Mouse (Mus musculus) limb, embryonic 14.5 days (tissue): ENCODE data around the gene 1700008O03Rik. TPM values are rescaled to one million over a fixed set of nuclear protein-coding genes. Genes with fewer than 3 reads are reported as not detected.

Experiments
- ATAC-seq: fragments of 200-750 bp; cut with Nextera tagmentation; 2 replicates; pipeline ENCODE4 v1.8.0; 2017; ENCODE audit warnings: low read depth, moderate number of reproducible peaks, moderate TSS enrichment; ENCODE audit not compliant: low FRiP score
- DNase-seq: peaks from one replicate; pipeline ENCODE4 v3.0.0-alpha.2; 2015; ENCODE audit warnings: low spot score
- H3K27ac ChIP-seq: fragments of 300-500 bp; sonication (generic); replicated peaks from 2 replicates; pipeline ENCODE4 v1.5.1; 2014; ENCODE audit warnings: low read depth, mild to moderate bottlenecking, low read length, moderate library complexity, mixed read lengths
- H3K27me3 ChIP-seq: fragments of 300-500 bp; sonication (generic); 2 replicates; pipeline ENCODE4 v1.6.1; 2014; ENCODE audit warnings: low read length, mixed read lengths; ENCODE audit not compliant: control insufficient read depth, insufficient read depth
- H3K36me3 ChIP-seq: fragments of 300-500 bp; sonication (generic); 2 replicates; pipeline ENCODE4 v1.6.1; 2014; ENCODE audit warnings: mild to moderate bottlenecking, low read length, moderate library complexity, mixed read lengths; ENCODE audit not compliant: control insufficient read depth, insufficient read depth
- H3K4me1 ChIP-seq: fragments of 300-500 bp; sonication (generic); 2 replicates; pipeline ENCODE4 v1.6.1; 2014; ENCODE audit warnings: antibody characterized with exemption, low read length, mixed read lengths; ENCODE audit not compliant: control insufficient read depth, insufficient read depth
- H3K4me2 ChIP-seq: fragments of 300-500 bp; sonication (generic); replicated peaks from 2 replicates; pipeline ENCODE4 v1.6.1; 2014; ENCODE audit warnings: low read depth, mild to moderate bottlenecking, low read length, moderate library complexity; ENCODE audit not compliant: severe bottlenecking
- H3K4me3 ChIP-seq: fragments of 300-500 bp; sonication (generic); replicated peaks from 2 replicates; pipeline ENCODE4 v1.5.1; 2014; ENCODE audit warnings: low read length
- H3K9ac ChIP-seq: fragments of 300-500 bp; sonication (generic); 2 replicates; pipeline ENCODE4 v1.6.1; 2014; ENCODE audit warnings: mild to moderate bottlenecking, low read depth, low read length, moderate library complexity; ENCODE audit not compliant: severe bottlenecking
- H3K9me3 ChIP-seq: fragments of 300-500 bp; sonication (generic); 2 replicates; pipeline ENCODE4 v1.6.1; 2016; ENCODE audit warnings: low read length; ENCODE audit not compliant: control insufficient read depth
- POLR2A ChIP-seq: fragments of 200-500 bp; IDR thresholded peaks from 2 replicates; pipeline ENCODE4 v1.8.0; 2012; ENCODE audit warnings: inconsistent platforms, mild to moderate bottlenecking, moderate library complexity, borderline replicate concordance; ENCODE audit not compliant: insufficient read depth, insufficient read length; ENCODE audit errors: extremely low read depth
- WGBS: fragments of 180-500 bp; shearing (Covaris S2); extraction: QIAGEN DNeasy Blood & Tissue Kit; methylation state at CpG from one replicate; pipeline ENCODE4 v1.1.7; 2014; 5-methylcytosine and 5-hydroxymethylcytosine counted together
- polyA plus RNA-seq, 2 experiments: library from polyadenylated mRNA; depleted of rRNA in 1 of 2; stranded (reverse) in 1 of 2; unstranded in 1 of 2; fragments of >200 nt; fragmentation: Nextera tagmentation in 1 of 2; extraction: Ambion mirVana in 1 of 2; gene quantifications; 2 replicates each; pipeline versions ENCODE4 v1.2.1 to v1.2.3; 2012 to 2014

Gene 1700008O03Rik
- polyA plus RNA-seq, 2 experiments: 0.67 to 2.1 TPM

DNA sequence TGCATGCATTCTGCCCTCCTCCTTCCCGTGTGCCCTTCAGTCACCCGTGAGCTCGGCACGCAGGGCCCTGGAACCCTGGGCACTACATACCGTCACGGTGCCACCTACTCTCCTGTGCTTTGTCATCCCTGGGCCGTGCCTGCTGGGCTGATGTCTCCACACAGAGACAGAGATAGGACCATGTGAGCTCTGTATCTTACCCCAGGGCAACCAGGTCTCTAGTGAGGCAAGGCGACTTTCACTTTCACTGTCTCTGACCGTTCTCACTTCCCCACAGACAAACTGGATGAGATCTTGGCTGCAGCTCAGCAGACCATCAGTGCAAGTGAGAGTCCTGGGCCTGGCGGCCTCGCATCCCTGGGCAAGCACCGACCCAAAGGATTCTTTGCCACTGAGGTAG is 41.0 kb downstream of the 1700008O03Rik start:
- H3K4me1 ChIP-seq: no peaks in the 10 kb centered on the region
- no peak overlapping the region for H3K9ac ChIP-seq
- H3K4me3 ChIP-seq: no peak overlapping the region
- H3K9me3 ChIP-seq: no peaks in the 10 kb centered on the region
- ATAC-seq (no peak), DNase-seq (no peak)
- H3K36me3 ChIP-seq: no peaks in the 10 kb centered on the region
- H3K4me2 ChIP-seq: no peak overlapping the region
- no peak overlapping the region for H3K27ac ChIP-seq
- H3K27me3 ChIP-seq: peaks cover 11% of the 10 kb centered on the region
- TF ChIP-seq POLR2A: no peak
- WGBS: 70% methylated on average over 12 of the region's 12 CpGs

DNA sequence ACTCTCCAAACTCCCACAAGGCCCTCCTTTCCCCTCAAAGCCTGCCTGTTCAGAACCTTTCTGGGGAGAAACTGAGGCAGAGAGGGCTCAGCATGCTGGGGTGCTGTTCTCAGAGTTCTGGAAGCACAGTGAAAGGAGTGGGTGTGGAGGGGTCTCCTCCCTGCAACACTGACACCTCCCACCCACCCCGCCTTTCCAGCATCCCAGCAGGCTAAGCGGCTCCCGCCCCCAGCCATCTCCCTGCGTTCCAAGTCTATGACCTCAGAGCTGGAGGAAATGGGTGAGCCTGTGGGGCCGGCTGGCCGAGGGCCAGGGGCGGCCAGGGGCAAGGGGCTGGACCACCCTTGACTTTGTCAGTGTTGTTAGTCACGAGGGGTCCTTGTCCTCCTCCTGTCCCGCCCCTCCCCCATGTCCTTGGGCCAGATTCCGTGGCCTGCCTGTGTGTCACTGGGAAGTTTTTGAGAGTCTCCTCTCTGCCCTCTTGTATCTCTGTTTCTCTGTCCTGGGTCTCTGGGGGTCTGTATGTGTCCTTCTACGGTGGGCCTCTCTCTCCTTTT is 42.1 kb downstream of the 1700008O03Rik start:
- 17% methylated on average over 9 of the region's 11 CpGs for WGBS
- Histone ChIP-seq H3K27me3 (peaks cover 18% of the 10 kb centered on the region), H3K9me3 (no peaks in the 10 kb centered on the region), H3K27ac (no peak overlapping the region), H3K4me1 (no peaks in the 10 kb centered on the region), H3K9ac (no peak overlapping the region), H3K36me3 (no peaks in the 10 kb centered on the region), H3K4me3 (no peak overlapping the region), H3K4me2 (no peak overlapping the region)
- TF ChIP-seq POLR2A: no peak
- no peak for ATAC-seq
- no peak for DNase-seq

DNA sequence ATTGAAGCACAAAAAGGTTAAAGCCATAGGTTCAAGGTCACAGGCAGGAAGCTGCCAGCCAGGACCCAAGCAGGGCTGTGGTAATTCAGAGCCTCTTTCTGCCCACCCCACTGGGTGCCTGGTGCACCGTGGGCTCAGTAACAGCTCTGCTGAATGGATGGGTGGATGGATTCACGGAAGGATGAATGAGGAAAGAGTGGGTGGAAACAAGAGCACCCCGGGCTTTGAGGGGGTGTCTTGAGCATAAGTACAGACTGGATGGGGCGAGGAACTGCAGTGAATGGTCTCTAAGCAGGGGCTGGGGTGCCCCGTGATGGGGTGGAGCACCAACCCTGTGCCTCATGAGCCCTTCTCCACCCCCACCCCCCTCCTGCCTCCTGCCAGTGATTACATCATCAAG is 43.9 kb downstream of the 1700008O03Rik start:
- H3K9me3 ChIP-seq: no peaks in the 10 kb centered on the region
- no peaks in the 10 kb centered on the region for H3K4me1 ChIP-seq
- no peak for DNase-seq
- H3K4me3 ChIP-seq: no peak overlapping the region
- H3K27me3 ChIP-seq: peaks cover 31% of the 10 kb centered on the region
- TF ChIP-seq POLR2A: no peak
- no peaks in the 10 kb centered on the region for H3K36me3 ChIP-seq
- 71% methylated on average over 5 of the region's 5 CpGs for WGBS
- no peak overlapping the region for H3K9ac ChIP-seq
- no peak overlapping the region for H3K27ac ChIP-seq
- ATAC-seq: no peak
- no peak overlapping the region for H3K4me2 ChIP-seq

DNA sequence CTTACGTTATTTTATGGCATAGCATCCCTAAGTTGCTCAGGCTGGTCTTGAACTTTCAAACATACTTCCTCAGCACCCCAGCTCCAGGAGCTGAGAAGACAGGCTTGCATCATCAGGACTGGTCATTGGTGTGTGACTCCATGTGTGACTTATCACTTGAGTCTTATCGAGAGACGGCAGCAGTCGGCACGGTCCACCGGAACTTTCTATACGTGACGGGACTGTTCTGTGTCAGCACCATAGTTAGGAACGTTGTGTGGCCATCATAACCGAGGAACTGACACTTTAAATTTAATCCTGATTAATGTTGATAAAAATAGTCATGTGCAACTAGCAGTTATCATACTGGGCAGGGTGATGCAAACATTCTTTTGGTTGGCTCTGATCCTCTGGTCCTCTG is 44.5 kb downstream of the 1700008O03Rik start:
- DNase-seq: no peak
- no peak overlapping the region for H3K27ac ChIP-seq
- no peak for TF ChIP-seq POLR2A
- H3K4me3 ChIP-seq: no peak overlapping the region
- no peak for ATAC-seq
- 87% methylated on average over 10 of the region's 10 CpGs for WGBS
- no peak overlapping the region for H3K9ac ChIP-seq
- no peaks in the 10 kb centered on the region for H3K9me3 ChIP-seq
- no peak overlapping the region for H3K4me2 ChIP-seq
- H3K27me3 ChIP-seq: peaks cover 37% of the 10 kb centered on the region
- H3K36me3 ChIP-seq: no peaks in the 10 kb centered on the region
- H3K4me1 ChIP-seq: no peaks in the 10 kb centered on the region

DNA sequence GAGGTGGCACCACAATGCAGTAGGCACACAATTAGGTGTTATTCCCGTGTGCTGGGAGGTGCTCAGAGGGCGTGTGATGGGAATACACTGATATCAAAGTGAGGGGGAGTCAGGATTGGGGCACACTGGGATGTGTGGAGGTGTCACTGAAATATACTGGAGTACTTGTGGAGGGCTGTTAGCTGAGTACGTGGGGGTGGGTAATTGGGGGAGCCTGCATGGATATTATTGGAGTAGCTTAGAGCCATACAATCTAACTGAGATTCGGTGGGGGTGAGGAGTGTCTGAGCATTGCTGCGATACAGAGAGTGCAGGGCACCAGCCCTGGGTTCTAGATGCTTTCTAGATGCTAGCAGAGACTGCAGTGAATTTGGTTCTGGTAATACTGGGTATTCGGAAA is 45.4 kb downstream of the 1700008O03Rik start:
- no peak for ATAC-seq
- no peak for DNase-seq
- no peak for TF ChIP-seq POLR2A
- H3K4me3 ChIP-seq: no peak overlapping the region
- no peak overlapping the region for H3K4me2 ChIP-seq
- WGBS: 59% methylated on average over 6 of the region's 6 CpGs
- H3K9ac ChIP-seq: no peak overlapping the region
- no peaks in the 10 kb centered on the region for H3K9me3 ChIP-seq
- no peak overlapping the region for H3K27ac ChIP-seq
- H3K4me1 ChIP-seq: peaks cover 3% of the 10 kb centered on the region; the same call in 1 of the 2 replicates
- H3K27me3 ChIP-seq: peaks cover 46% of the 10 kb centered on the region
- no peaks in the 10 kb centered on the region for H3K36me3 ChIP-seq
